Mouse (Mus musculus) liver (tissue): ENCODE measurements around the gene Pidd1.

Experiments used
- DNase-seq: peaks from one replicate; pipeline ENCODE4 v3.0.0-alpha.2; 2020; ENCODE audit warnings: mixed read lengths

Gene Pidd1

GRCm38 (mm10) chr7:141443828-141444237 is at the start of gene Pidd1:
TSS of gene Pidd1 (minus strand) at chr7:141444025.
- peak; percentile 87 for DNase-seq

DNA sequence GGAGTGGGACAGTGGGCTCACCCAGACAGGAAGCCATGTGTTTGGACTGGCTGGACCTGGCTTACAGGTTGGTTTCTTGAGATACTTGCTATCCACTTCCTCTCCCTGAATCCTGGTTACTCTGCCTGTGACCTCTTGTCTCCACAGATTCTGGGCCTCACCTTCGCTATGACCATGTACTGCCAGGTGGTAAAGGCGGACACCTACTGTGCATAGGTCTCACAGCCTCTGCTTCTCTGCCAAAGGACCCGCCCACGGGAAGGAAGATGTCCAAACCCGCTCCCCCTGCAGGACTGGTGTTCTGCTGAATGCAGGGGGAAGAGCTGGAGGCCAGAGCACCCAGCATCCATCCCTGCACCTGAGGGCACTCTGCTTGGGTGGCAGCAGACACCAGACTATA is 48.9 kb upstream of the Pidd1 start:
- no peak for DNase-seq

GRCm38 (mm10) chr7:141491151-141491550 is 47.3 kb upstream of the Pidd1 start:
- DNase-seq = peak; percentile 76

- no peak for DNase-seq
Observed at GRCm38 (mm10) chr7:141487141-141487540, 43.3 kb upstream of the Pidd1 start.

GRCm38 (mm10) chr7:141486239-141486638 is 42.4 kb upstream of the Pidd1 start:
- no peak for DNase-seq

- no peak for DNase-seq
Observed at GRCm38 (mm10) chr7:141485606-141486005, 41.8 kb upstream of the Pidd1 start.

- no peak for DNase-seq
Observed at GRCm38 (mm10) chr7:141485186-141485585, 41.4 kb upstream of the Pidd1 start.

DNA sequence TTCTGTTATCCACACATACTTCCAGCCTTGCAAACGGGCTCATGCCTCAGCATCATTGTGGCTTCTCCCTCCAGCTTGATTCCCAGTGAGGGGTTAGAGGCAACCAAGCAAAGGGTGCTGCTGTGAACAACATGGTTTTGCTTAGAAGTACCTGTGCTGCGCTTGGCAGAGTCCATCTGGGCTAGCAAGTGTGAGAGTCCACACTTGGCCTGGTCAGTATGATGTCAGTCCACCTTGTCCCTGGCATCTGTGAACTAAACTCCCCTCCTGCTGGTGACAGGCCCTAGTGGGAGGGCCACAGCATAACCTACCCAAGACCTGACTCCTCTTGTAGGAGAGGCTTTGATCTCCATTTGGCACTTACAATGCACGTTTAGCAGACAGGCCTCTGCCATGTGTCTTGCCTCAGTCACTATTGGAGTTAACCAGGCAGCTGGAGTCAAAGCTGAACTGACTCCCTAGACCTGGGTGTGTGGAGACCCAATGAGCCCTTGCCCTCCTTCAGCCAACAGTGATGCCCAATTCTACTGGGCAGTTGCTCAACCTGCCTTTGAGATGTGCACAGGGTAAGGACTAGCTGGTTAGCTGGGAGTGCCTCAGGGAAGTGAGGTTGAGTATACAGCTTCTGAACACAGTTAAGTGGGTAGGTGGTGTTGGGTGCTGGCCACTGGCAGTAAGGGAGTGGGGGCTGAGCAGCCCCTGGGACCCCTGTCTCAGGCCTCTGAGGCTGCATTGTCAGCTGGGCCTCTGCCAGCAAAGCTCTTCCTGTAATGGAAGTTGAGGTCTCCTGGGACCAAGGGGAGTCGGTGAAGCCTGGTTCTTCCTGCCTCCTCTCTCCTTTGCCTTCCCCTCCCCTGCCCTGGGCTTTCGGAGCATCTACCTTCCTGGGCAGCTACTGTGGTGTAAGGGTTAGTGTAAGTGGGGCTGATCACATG is 40.6 kb upstream of the Pidd1 start:
- DNase-seq = no peak

DNA sequence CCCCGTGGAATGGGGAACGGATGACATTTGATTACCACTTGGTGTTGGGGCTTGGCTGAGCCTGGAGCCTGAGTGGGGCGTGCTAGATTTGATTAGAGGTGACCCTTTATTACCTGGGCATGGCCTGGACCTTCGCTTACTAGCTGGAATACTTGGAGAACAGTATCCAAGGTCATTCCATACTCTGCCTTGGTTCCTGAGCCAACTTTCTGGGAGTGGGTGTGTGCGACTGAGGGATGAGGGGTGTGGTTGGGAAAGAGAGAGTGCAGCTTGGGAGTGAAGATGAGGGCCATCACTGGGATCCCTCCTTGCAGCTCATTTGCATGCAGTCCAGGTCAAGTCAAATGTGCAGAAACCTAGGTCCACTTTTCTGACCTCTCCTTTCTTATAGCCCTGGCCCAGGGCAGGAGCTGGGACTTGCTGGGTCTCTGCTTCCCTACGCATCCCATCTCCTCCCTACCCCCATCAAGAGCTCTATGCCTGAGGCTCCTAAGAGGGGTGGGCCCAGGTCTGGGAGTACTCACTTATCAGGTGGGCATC is 39.4 kb upstream of the Pidd1 start:
- no peak for DNase-seq

GRCm38 (mm10) chr7:141482531-141483024 is 38.8 kb upstream of the Pidd1 start:
- DNase-seq = no peak

- peak; percentile 48 for DNase-seq
Observed at GRCm38 (mm10) chr7:141481498-141482401, 37.9 kb upstream of the Pidd1 start.

GRCm38 (mm10) chr7:141480842-141481497 is 37.1 kb upstream of the Pidd1 start:
- peak; percentile 71 for DNase-seq

- no peak for DNase-seq
Observed at GRCm38 (mm10) chr7:141478270-141478748, 34.5 kb upstream of the Pidd1 start.

GRCm38 (mm10) chr7:141477578-141478269 is 33.9 kb upstream of the Pidd1 start:
- DNase-seq = peak; percentile 41

DNA sequence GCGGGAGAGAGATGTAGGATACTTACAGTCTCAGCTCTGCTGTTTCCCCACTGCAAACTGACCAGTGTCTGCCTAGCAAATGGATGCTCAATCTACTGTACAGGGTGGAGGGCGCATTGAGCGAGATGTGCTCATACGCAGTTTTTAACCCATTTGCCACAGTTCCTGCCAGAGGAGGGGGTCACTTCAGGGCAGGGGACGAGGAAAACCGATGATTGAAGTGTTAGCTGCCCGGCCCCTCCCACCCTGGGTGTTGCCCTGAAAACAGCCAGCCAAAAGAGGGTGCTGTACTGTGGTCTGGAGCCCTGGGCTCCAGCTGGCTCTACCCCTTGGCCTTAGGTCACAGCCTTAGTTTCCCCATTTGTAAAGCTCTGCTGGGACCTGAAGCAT is 33.2 kb upstream of the Pidd1 start:
- DNase-seq = peak; percentile 58

DNA sequence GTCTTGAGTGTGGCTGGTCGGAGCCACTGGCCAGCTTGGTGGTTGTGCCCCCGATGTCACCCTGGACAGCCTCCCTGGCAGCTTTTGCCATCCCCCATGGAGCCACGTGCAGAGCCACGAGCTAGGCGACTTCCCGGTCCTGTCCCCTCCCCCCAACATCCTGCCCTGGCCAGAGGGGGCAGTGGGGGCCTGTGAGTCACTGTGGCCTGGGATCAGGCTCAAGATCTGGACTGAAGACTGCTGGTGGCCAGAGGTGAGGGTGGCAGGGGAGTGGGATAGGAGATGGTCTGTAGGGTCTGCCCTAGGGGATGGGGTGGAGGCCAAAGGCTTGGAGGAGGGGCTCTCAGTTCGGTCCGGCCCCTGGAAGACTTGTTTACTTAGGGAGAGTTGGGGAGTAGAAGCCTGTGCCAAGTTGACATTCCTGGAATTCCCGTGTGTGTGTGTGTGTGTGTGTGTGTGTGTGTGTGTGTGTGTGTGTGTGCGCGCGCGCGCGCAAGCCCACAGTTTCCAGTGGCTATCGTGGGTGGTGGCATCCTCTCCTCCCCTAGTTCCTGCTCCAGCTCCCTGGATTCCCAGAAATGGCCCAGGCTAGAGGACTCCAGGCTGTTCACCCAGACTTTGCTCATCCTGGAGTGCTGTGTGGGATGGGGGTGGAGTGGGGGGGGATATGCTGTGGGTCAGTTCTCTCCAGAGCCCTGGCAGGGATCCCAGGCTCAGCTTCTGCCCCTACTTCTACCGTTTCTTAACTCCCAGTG is 32.6 kb upstream of the Pidd1 start:
- DNase-seq = peak; percentile 70

DNA sequence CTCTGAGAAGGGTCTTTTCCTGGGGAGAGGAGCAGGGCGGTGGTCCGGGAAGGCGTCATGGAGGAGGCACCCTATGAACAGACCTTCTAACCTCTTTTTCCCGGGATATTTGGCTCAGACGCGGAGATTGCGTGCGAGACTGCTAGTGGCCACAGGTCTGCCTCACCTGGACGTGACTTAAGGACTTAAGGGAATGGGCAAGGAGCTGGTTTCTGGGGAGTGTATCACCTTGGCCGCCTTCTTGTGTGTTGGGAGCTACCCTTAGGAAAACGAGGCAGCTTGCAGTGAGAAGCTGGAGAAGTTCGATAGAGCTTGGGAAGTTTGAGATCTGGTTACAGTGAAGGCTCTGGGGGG is 32.0 kb upstream of the Pidd1 start:
- no peak for DNase-seq

DNA sequence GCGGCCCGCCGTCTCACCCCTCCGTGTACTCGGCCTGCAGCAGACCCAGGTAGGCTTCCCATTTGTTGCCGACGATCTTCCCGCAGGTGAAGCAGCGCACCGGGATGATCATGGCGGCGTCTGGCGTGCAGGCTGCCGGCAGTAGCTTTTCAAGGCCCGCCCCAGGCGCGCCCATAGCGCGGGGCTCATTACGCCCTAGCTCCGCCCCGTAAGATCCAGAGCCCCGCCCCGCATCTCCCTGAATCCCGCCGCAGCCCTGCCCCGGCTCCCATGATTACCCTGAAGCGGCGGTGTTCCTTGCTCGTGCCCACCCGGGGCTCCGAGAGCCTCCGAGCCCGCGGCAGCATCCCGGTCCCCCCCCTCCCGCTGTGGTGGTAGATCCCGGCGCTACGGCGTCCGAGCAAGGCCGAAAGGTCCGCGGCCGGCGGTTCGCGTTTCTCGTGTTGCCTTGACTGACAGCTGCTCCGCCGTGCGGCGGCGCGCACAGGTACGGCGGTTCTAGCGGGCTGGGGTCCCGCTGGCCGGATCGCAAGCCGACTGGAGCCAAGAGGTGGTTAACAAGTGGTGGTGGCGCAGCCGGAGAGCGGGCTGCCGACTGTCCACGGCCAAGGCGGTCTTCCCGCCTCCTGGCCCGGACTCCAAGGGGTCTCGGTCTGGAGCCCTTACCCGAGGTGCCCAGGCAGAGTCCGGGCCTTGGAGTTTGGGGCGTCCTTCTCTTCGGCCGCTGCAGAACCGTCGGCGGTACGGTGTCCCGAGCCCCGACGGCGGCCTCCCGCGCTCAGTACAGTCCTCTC is 31.4 kb upstream of the Pidd1 start, which contains the start of the genes Polr2l and Tspan4:
Gene Polr2l (minus strand): TSS at position 122 of the 794 bp plus-strand sequence.
Gene Tspan4 (plus strand): TSS at position 230 of the 794 bp plus-strand sequence.
- DNase-seq = peak; percentile 89

DNA sequence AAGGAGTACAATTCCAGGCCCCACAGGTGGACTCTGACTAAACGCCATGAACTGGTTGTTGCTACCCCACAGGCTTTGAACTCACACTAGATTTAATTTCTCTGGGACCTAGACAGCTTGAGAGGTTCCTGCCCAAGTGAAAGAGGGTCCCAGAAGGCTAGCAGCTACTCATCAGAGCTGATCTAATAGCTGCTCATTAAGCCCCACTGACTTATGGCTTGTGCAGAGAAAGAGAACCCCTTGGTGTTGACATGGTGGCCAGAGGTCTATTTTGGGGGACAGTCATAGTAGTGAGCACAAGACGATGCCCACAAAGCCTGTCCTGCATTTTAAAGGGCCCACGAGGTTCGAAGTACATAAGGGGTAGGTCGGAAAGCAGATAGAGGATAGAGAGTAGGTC is 30.3 kb upstream of the Pidd1 start:
- DNase-seq = no peak

- no peak for DNase-seq
Observed at GRCm38 (mm10) chr7:141472763-141473162, 28.9 kb upstream of the Pidd1 start.
